Mouse (Mus musculus) spleen, postnatal 4 days (tissue): ENCODE measurements around the gene Afap1.

ENCODE experiments used
- DNase-seq, 2 experiments: peaks; one replicate each; pipeline ENCODE4 v3.0.0; 2022; ENCODE audit warnings: low spot score in 2 of 2

Gene Afap1

GRCm38 (mm10) chr5:36039596-36039995, 146.5 kb downstream of the Afap1 start:
- no peak for DNase-seq

DNA sequence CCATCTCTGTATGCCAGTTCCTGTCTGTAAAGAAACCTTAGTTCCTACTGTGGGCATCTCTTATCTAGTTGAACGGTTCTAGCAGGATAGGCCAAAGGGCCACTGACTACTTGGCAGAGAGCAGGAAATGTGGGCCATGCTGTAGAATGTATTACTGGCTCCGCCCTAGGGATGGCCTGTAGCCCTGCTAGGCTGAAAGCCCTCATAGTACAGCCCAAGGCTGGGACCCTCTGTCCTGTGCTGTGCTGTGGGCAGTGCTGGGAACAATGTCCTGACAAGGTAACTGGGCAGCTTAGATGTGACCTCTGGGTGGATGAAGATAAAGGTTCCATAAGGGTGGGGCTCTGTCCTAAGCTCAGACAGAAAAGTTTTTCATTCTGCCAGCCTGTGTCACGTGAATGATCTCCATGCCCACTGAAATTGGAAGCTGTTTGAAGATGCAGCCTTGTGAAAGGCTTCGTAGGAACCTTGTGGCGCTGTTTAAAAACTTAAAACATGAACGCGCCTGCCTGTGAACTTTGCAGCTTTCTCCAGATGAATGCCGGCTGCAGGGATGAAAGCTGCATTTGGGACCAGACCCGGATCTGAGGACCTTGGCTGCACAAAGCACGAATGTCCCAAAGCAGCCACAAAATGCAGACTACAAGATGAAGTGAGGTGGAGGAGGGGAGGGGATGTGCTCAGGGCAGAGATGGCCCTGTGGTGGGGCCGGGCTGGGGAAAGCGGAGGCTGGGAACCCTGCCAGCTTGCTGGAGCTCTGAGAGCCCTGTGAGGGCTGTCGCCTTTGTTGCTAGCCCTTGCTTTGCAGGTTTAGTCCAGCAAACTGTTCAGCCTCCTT, 147.5 kb downstream of the Afap1 start:
- no peak for DNase-seq

GRCm38 (mm10) chr5:36041236-36041562, 148.1 kb downstream of the Afap1 start:
- DNase-seq, result no peak

DNA sequence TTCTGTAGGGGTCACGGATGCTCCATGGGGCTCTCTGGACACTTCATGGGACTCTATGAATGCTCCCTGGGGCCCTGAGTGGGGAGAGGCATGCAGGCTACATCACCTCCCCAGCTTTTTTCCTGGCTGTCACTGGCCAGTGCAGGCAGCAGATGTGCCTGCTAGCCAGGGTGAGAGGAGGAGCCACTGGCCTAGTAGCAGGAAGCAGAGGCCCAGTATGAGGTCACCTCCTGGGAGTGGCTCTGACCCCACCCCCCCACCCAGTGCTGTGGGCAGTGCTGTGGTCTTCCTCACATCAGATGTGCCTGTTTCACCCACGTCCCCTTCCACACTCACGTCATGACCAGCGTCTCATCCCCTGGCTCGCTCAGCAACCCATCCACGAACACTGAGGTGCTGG, 148.6 kb downstream of the Afap1 start:
- no peak for DNase-seq

DNA sequence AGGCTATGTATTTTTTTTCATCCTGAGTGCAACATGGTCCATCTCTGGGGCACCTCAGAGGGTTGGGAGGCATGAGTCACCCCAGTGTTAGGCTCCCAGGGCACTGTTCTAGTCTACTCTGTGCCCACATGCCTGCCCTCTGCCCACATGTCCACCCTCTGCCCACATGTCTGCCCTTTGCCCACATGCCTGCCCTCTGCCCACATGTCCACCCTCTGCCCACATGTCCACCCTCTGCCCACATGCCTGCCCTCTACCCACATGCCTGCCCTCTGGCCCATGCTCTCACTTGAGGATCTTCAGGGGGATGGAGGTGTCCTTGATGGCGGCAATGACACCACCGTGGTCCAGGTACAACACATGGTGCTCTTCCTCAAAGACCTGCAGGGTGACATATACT, 150.0 kb downstream of the Afap1 start:
- DNase-seq, result no peak
